Mouse (Mus musculus) intestine, embryonic 15.5 days (tissue): ENCODE measurements around the gene Fign. TPM values are rescaled to one million over a fixed set of nuclear protein-coding genes. Genes with fewer than 3 reads are reported as not detected.

ENCODE experiments used
- ATAC-seq: fragments of 200-750 bp; cut with Nextera tagmentation; 2 replicates; pipeline ENCODE4 v1.8.0; 2017; ENCODE audit warnings: moderate TSS enrichment, moderate library complexity
- H3K27ac ChIP-seq: fragments of 300-500 bp; sonication (generic); 2 replicates; pipeline ENCODE4 v1.5.1; 2015; ENCODE audit warnings: mild to moderate bottlenecking, inconsistent platforms
- H3K27me3 ChIP-seq: fragments of 300-500 bp; sonication (generic); replicated peaks from 2 replicates; pipeline ENCODE4 v1.6.1; 2015; ENCODE audit warnings: inconsistent platforms
- H3K36me3 ChIP-seq: fragments of 300-500 bp; sonication (generic); 2 replicates; pipeline ENCODE4 v1.6.1; 2015; ENCODE audit warnings: inconsistent platforms
- H3K4me1 ChIP-seq: fragments of 300-500 bp; sonication (generic); replicated peaks from 2 replicates; pipeline ENCODE4 v1.6.1; 2015; ENCODE audit warnings: inconsistent platforms
- H3K4me2 ChIP-seq: fragments of 300-500 bp; sonication (generic); replicated peaks from 2 replicates; pipeline ENCODE4 v1.6.1; 2015; ENCODE audit warnings: mild to moderate bottlenecking, inconsistent platforms
- H3K4me3 ChIP-seq: fragments of 300-500 bp; sonication (generic); replicated peaks from 2 replicates; pipeline ENCODE4 v1.5.1; 2015; ENCODE audit warnings: inconsistent platforms
- H3K9ac ChIP-seq: fragments of 300-500 bp; sonication (generic); 2 replicates; pipeline ENCODE4 v1.6.1; 2015; ENCODE audit warnings: inconsistent platforms
- H3K9me3 ChIP-seq: fragments of 300-500 bp; sonication (generic); 2 replicates; pipeline ENCODE4 v1.6.1; 2016; ENCODE audit warnings: inconsistent platforms
- WGBS: fragments of 180-500 bp; shearing (Covaris S2); methylation state at CpG from one replicate; pipeline ENCODE4 v1.1.7; 2015; 5-methylcytosine and 5-hydroxymethylcytosine counted together
- polyA plus RNA-seq: library from polyadenylated mRNA; unstranded; fragments of >200 nt; fragmentation: Nextera tagmentation; extraction: Ambion mirVana; gene quantifications from 2 replicates; pipeline ENCODE4 v1.2.1, GENCODE M21; 2015

The Fign gene
- polyA plus RNA-seq, 1 experiment from 2014 or later = 2.2 TPM

DNA sequence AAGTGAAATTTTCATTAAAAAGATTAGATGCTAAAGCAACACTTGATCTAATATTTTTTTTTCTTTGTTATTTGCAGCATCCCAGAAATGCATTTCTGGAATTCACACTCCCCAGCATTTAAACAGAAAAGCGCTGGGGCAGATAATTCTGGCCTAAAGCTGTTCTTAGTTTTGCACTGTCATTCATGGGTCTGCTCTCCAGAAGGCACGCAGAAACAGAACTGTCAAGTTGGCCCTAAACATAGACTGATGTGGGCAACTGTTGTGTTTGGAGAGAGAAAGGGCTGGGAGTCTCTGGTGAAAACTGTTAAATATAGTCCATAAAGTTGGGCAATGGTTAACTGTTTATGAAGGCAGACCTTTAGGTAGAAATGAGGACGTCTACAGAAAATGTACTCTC is 62.4 kb downstream of the Fign start:
- Histone ChIP-seq H3K27me3 (no peaks in the 10 kb centered on the region), H3K9me3 (no peaks in the 10 kb centered on the region), H3K36me3 (no peaks in the 10 kb centered on the region), H3K4me1 (no peaks in the 10 kb centered on the region), H3K4me3 (no peak overlapping the region), H3K4me2 (no peak overlapping the region), H3K9ac (no peak overlapping the region), H3K27ac (no peak overlapping the region)
- ATAC-seq = no peak
- WGBS = 63% methylated on average over 3 of the region's 3 CpGs

- Histone ChIP-seq H3K9ac (no peak overlapping the region), H3K4me1 (no peaks in the 10 kb centered on the region), H3K27me3 (no peaks in the 10 kb centered on the region), H3K9me3 (no peaks in the 10 kb centered on the region), H3K36me3 (no peaks in the 10 kb centered on the region), H3K27ac (no peak overlapping the region), H3K4me2 (no peak overlapping the region), H3K4me3 (no peak overlapping the region)
- ATAC-seq = no peak
- WGBS = 86% methylated on average over 3 of the region's 3 CpGs
Measured at GRCm38 (mm10) chr2:64033871-64034270, 64.0 kb downstream of the Fign start.

GRCm38 (mm10) chr2:64025961-64026360 is 71.9 kb downstream of the Fign start:
- Histone ChIP-seq H3K27me3 (no peaks in the 10 kb centered on the region), H3K4me2 (no peak overlapping the region), H3K4me3 (no peak overlapping the region)

GRCm38 (mm10) chr2:63994304-63995023 is 103.4 kb downstream of the Fign start:
- Histone ChIP-seq H3K4me2 (no peak overlapping the region), H3K4me1 (no peaks in the 10 kb centered on the region), H3K36me3 (no peaks in the 10 kb centered on the region), H3K9me3 (no peaks in the 10 kb centered on the region), H3K27ac (no peak overlapping the region), H3K27me3 (no peaks in the 10 kb centered on the region), H3K4me3 (no peak overlapping the region), H3K9ac (no peak overlapping the region)
- ATAC-seq = no peak
- WGBS = 79% methylated on average over 7 of the region's 7 CpGs

More at GRCm38 (mm10) chr2:64025961-64026360, 71.9 kb downstream of the Fign start:
- no peak overlapping the region for H3K27ac ChIP-seq
- no peak overlapping the region for H3K9ac ChIP-seq
- no peak for ATAC-seq
- H3K9me3 ChIP-seq = no peaks in the 10 kb centered on the region
- 77% methylated on average over 4 of the region's 4 CpGs for WGBS
- no peaks in the 10 kb centered on the region for H3K36me3 ChIP-seq
- H3K4me1 ChIP-seq = no peaks in the 10 kb centered on the region

DNA sequence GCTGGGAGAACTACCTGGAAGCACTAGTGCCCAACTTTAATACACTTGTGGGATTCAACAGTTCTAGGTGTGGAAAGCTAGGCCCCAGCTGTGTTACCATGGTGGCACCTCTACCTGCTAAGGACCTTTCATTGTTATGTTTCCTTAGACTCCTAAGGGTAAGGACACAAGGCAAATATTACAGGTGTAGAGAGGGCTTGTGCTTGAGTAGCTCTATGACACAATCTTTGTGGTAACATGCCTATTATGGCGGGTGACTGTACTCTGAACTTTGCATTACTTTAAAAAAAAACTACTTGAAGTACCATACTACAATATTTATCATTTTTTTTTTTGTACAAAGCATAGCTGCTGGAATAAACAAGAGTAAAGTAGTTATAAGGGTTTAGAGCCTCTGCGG is 112.4 kb downstream of the Fign start:
- no peak overlapping the region for H3K4me3 ChIP-seq
- WGBS = 84% methylated on average over 2 of the region's 2 CpGs
- no peaks in the 10 kb centered on the region for H3K4me1 ChIP-seq
- no peak overlapping the region for H3K27ac ChIP-seq
- no peaks in the 10 kb centered on the region for H3K27me3 ChIP-seq
- no peaks in the 10 kb centered on the region for H3K9me3 ChIP-seq
- no peak overlapping the region for H3K9ac ChIP-seq
- H3K4me2 ChIP-seq = no peak overlapping the region
- no peak for ATAC-seq
- no peaks in the 10 kb centered on the region for H3K36me3 ChIP-seq

GRCm38 (mm10) chr2:63982351-63982751 is 115.5 kb downstream of the Fign start:
- 49% methylated on average over 4 of the region's 4 CpGs for WGBS
- H3K4me2 ChIP-seq = no peak overlapping the region
- no peaks in the 10 kb centered on the region for H3K27me3 ChIP-seq
- H3K9me3 ChIP-seq = no peaks in the 10 kb centered on the region
- no peak overlapping the region for H3K9ac ChIP-seq
- no peak overlapping the region for H3K4me3 ChIP-seq
- no peaks in the 10 kb centered on the region for H3K4me1 ChIP-seq
- no peak for ATAC-seq
- H3K36me3 ChIP-seq = no peaks in the 10 kb centered on the region
- H3K27ac ChIP-seq = no peak overlapping the region

GRCm38 (mm10) chr2:63981449-63981848 is 116.4 kb downstream of the Fign start:
- no peaks in the 10 kb centered on the region for H3K9me3 ChIP-seq
- no peak overlapping the region for H3K27ac ChIP-seq
- H3K27me3 ChIP-seq = no peaks in the 10 kb centered on the region
- 71% methylated on average over 7 of the region's 7 CpGs for WGBS
- H3K4me3 ChIP-seq = no peak overlapping the region
- H3K4me1 ChIP-seq = no peaks in the 10 kb centered on the region
- no peaks in the 10 kb centered on the region for H3K36me3 ChIP-seq
- no peak overlapping the region for H3K4me2 ChIP-seq
- H3K9ac ChIP-seq = no peak overlapping the region; the same call in 1 of the 2 replicates
- no peak for ATAC-seq

DNA sequence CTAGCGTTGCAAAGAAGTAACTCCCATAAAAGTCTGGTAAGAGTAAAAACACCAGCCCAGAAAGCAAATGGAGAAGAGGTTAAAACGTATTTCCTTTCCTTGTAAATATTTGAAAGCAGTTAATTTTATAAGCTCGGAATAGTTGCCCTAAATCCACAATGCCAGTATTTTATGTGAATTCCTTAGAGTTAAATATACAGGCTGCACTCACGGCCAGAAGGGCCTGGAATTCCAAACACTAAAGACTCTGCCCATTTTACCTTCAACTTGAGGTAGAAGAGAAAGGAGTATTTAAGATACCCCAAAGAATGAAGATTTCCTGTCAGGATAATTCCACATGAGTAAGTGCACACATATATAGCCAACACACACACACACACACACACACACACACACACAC is 128.2 kb downstream of the Fign start:
- H3K4me1 ChIP-seq = no peaks in the 10 kb centered on the region
- H3K9ac ChIP-seq = no peak overlapping the region
- no peak for ATAC-seq
- H3K27me3 ChIP-seq = no peaks in the 10 kb centered on the region
- no peak overlapping the region for H3K27ac ChIP-seq
- H3K9me3 ChIP-seq = no peaks in the 10 kb centered on the region
- no peaks in the 10 kb centered on the region for H3K36me3 ChIP-seq
- H3K4me2 ChIP-seq = no peak overlapping the region
- no peak overlapping the region for H3K4me3 ChIP-seq
- 36% methylated on average over 4 of the region's 4 CpGs for WGBS

DNA sequence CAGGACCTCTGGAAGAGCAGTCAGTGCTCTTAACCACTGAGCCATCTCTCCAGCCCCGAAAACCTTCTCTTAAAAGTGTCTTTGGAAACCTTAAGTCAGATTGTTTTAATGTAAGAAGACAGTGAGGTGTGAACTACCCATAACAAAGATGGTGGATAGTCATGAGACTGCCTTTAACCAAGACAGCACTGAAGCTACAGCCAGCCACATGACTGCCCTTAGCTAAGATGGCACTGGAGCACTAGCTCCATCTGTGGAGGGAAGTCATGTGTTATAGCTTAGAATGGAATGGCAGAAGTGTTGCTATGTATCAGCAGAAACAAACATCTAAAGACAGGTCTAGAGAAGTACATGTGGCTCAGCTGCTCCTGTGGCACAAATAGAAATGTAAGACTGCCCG is 166.8 kb downstream of the Fign start:
- Histone ChIP-seq H3K9ac (no peak overlapping the region), H3K36me3 (no peaks in the 10 kb centered on the region), H3K4me2 (no peak overlapping the region), H3K27me3 (no peaks in the 10 kb centered on the region), H3K4me3 (no peak overlapping the region), H3K9me3 (no peaks in the 10 kb centered on the region), H3K4me1 (no peaks in the 10 kb centered on the region), H3K27ac (no peak overlapping the region)
- no peak for ATAC-seq
- WGBS = 92% methylated on average over 2 of the region's 2 CpGs

DNA sequence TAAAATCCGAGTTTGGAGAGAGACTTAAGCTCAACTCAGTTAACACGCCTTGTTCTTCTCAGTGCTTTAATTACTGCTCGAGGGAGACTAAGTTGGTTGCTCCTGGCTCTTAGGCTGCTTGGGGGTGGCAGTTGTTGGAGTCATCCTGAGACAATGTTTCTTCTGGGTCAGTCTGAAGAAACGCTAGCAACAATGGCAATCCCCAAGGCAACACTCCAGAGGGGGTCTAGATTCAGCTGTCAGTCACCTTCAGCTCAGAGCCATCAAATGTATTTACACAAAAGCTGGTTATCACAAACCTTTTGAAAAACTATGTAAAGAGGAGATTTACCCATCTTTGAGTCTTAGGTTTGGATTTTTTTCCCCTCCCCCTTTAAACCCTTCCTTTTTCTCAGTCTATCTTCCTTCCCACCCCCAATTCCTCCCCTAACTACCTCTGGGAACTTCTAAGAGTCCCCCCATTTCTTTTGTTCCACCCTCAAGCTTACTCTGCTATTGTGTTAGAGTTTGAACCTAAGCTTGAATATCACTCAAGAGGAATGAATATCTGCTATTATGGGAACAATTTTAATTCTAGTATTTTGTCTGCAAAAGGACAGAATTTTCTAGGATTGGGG is 171.2 kb downstream of the Fign start:
- H3K27ac ChIP-seq = no peak overlapping the region
- no peak overlapping the region for H3K9ac ChIP-seq
- 44% methylated on average over 4 of the region's 4 CpGs for WGBS
- ATAC-seq = no peak
- H3K9me3 ChIP-seq = no peaks in the 10 kb centered on the region
- H3K4me2 ChIP-seq = no peak overlapping the region
- H3K4me1 ChIP-seq = no peaks in the 10 kb centered on the region
- H3K36me3 ChIP-seq = no peaks in the 10 kb centered on the region
- H3K27me3 ChIP-seq = no peaks in the 10 kb centered on the region
- no peak overlapping the region for H3K4me3 ChIP-seq

- H3K9me3 ChIP-seq = no peaks in the 10 kb centered on the region
- H3K4me2 ChIP-seq = no peak overlapping the region
- H3K4me3 ChIP-seq = no peak overlapping the region
- ATAC-seq = peak; percentile 43
- no peak overlapping the region for H3K27ac ChIP-seq
- no peak overlapping the region for H3K9ac ChIP-seq
- WGBS = 69% methylated on average over 4 of the region's 4 CpGs
- H3K27me3 ChIP-seq = no peaks in the 10 kb centered on the region
- H3K4me1 ChIP-seq = no peaks in the 10 kb centered on the region
- no peaks in the 10 kb centered on the region for H3K36me3 ChIP-seq
Measured at GRCm38 (mm10) chr2:63925721-63926235, 172.1 kb downstream of the Fign start.
